Mouse (Mus musculus): ENCODE results near the gene Atl3. TPM values are rescaled to one million over a fixed set of nuclear protein-coding genes. Genes with fewer than 3 reads are reported as not detected.

Gene Atl3
- total and polyA plus RNA-seq, 2 experiments from 2014 or later, result 6.3 to 17.1 TPM

DNA sequence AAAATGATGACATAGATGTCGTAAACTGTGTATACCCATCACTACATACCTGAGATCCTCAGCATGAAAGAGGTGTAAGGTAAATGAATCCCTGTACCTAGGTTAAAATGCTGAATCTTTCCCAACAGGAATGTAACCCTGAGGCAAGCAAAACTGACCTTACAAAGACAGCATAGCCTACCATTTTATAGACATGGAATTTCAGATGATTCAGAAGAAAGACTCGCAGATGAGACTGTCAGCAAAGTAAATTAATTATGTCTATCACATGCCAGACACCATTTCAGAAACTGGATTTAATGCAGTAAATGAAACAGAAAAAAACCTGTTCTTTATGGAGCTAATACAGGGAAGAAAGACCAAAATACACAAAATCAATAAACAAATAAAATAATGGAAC lies 34.5 kb upstream of the Atl3 start:
- Histone ChIP-seq H3K4me3 (ENCODE audit: low read depth, low read length) (no peak overlapping the region), H3K36me3 (replicated peaks; ENCODE audit: control insufficient read depth, insufficient read depth, low read length) (peaks cover 26% of the 10 kb centered on the region), H3K9me3 (replicated peaks; ENCODE audit: control insufficient read depth, low read length) (no peaks in the 10 kb centered on the region), H3K4me2 (ENCODE audit: low read depth, low read length) (no peak overlapping the region), H3K27ac (ENCODE audit: low read depth) (no peak overlapping the region), H3K9ac (replicated peaks; ENCODE audit: low read depth, low read length) (no peak overlapping the region), H3K4me1 (ENCODE audit: control insufficient read depth, insufficient read depth) (no peaks in the 10 kb centered on the region), H3K27me3 (ENCODE audit: control insufficient read depth, insufficient read depth, low read length) (no peaks in the 10 kb centered on the region)
- no peak for DNase-seq (ENCODE audit: low spot score)
- no peak for TF ChIP-seq EP300 (IDR thresholded peaks at IDR 0.05; ENCODE audit: low read depth)
- TF ChIP-seq CTCF (IDR thresholded peaks at IDR 0.05; ENCODE audit: low read depth), result no peak
- ATAC-seq (ENCODE audit: insufficient read depth, low read depth), result no peak
- 93% methylated on average over 2 of the region's 2 CpGs for WGBS

DNA sequence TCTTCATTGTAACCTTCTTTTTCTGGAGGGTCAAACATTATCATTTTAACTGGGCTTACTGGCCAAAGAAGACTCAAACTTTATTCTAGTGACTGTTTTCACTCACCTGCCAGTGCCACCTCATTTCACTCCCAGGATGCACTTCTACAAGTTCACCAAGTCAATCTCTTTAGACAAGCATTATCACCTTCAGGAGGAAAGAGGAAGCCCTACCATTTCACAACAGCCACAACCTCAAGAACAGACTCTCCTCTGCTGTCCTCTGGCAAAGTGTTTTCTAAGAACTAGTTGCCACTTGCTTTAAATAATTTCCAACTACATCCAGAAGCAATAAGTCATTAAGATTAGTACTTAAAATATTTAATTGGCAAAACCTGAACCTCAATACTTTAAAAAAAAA lies 25.9 kb upstream of the Atl3 start:
- H3K9me3 ChIP-seq (replicated peaks; ENCODE audit: control insufficient read depth, low read length), result no peaks in the 10 kb centered on the region
- no peak overlapping the region for H3K9ac ChIP-seq (replicated peaks; ENCODE audit: low read depth, low read length)
- H3K27ac ChIP-seq (ENCODE audit: low read depth), result no peak overlapping the region
- TF ChIP-seq EP300 (IDR thresholded peaks at IDR 0.05; ENCODE audit: low read depth) (no peak), CTCF (IDR thresholded peaks at IDR 0.05; ENCODE audit: low read depth) (no peak)
- no peak overlapping the region for H3K4me3 ChIP-seq (ENCODE audit: low read depth, low read length)
- H3K4me1 ChIP-seq (ENCODE audit: control insufficient read depth, insufficient read depth), result peaks cover 16% of the 10 kb centered on the region; the same call in 1 of the 2 replicates
- H3K36me3 ChIP-seq (replicated peaks; ENCODE audit: control insufficient read depth, insufficient read depth, low read length), result peaks cover 22% of the 10 kb centered on the region
- H3K4me2 ChIP-seq (ENCODE audit: low read depth, low read length), result no peak overlapping the region
- no peak for ATAC-seq (ENCODE audit: insufficient read depth, low read depth)
- H3K27me3 ChIP-seq (ENCODE audit: control insufficient read depth, insufficient read depth, low read length), result no peaks in the 10 kb centered on the region
- no peak for DNase-seq (ENCODE audit: low spot score)

DNA sequence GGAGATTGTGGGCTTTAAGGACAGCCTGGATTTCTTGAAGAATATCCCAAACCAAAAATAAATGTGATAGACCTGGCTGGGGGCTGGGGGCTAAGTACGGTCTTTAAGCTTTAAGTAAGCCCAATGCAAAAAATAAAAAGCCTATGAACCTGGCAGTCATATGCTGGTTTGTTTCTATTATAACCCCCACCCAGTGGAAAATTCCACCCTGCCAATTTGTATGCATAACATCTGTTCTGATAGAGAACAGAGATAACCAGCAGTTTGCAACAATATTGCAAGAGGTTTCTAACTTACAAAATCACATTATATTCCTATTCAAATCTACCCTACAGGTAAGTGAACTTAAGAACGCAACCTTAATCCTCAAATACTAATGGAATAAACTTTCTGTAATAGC lies 23.2 kb upstream of the Atl3 start:
- DNase-seq (ENCODE audit: low spot score) (no peak), ATAC-seq (ENCODE audit: insufficient read depth, low read depth) (no peak)
- Histone ChIP-seq H3K4me1 (ENCODE audit: control insufficient read depth, insufficient read depth) (peaks cover 16% of the 10 kb centered on the region; the same call in 1 of the 2 replicates), H3K27ac (ENCODE audit: low read depth) (no peak overlapping the region), H3K36me3 (replicated peaks; ENCODE audit: control insufficient read depth, insufficient read depth, low read length) (peaks cover 29% of the 10 kb centered on the region), H3K9me3 (replicated peaks; ENCODE audit: control insufficient read depth, low read length) (no peaks in the 10 kb centered on the region), H3K9ac (replicated peaks; ENCODE audit: low read depth, low read length) (no peak overlapping the region), H3K4me3 (ENCODE audit: low read depth, low read length) (no peak overlapping the region), H3K27me3 (ENCODE audit: control insufficient read depth, insufficient read depth, low read length) (no peaks in the 10 kb centered on the region), H3K4me2 (ENCODE audit: low read depth, low read length) (no peak overlapping the region)
- no peak for TF ChIP-seq CTCF (IDR thresholded peaks at IDR 0.05; ENCODE audit: low read depth)
- no peak for TF ChIP-seq EP300 (IDR thresholded peaks at IDR 0.05; ENCODE audit: low read depth)
- WGBS, result 85% methylated on average over 2 of the region's 2 CpGs

DNA sequence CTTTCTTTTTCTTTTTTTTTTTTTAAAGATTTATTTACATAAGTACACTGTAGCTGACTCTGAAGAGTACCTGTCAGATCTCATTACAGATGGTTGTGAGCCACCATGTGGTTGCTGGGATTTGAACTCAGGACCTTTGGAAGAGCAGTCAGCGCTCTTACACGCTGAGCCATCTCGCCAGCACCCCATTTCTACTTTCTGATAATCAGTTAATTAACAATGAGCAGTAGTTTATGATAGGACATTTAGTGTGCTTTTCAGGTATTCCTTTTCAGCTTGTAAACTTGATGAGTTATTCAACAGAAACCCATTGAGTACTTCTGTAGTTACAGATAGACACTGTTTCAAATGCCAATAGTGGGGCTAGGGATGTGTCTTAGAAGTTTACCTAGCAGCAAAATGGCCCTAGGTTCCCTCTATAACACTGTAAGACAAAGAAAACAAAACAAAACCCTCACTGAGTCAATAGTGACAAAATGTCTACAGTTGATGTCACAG lies 14.0 kb upstream of the Atl3 start:
- no peak for TF ChIP-seq EP300 (IDR thresholded peaks at IDR 0.05; ENCODE audit: low read depth)
- no peak for TF ChIP-seq CTCF (IDR thresholded peaks at IDR 0.05; ENCODE audit: low read depth)
- no peak for ATAC-seq (ENCODE audit: insufficient read depth, low read depth)
- H3K36me3 ChIP-seq (replicated peaks; ENCODE audit: control insufficient read depth, insufficient read depth, low read length), result no peaks in the 10 kb centered on the region
- peaks cover 16% of the 10 kb centered on the region for H3K4me1 ChIP-seq (ENCODE audit: control insufficient read depth, insufficient read depth)
- H3K9ac ChIP-seq (replicated peaks; ENCODE audit: low read depth, low read length), result no peak overlapping the region
- 98% methylated on average over 3 of the region's 3 CpGs for WGBS
- no peak overlapping the region for H3K27ac ChIP-seq (ENCODE audit: low read depth)
- DNase-seq (ENCODE audit: low spot score), result no peak
- no peak overlapping the region for H3K4me3 ChIP-seq (ENCODE audit: low read depth, low read length)
- H3K27me3 ChIP-seq (ENCODE audit: control insufficient read depth, insufficient read depth, low read length), result no peaks in the 10 kb centered on the region
- H3K9me3 ChIP-seq (replicated peaks; ENCODE audit: control insufficient read depth, low read length), result no peaks in the 10 kb centered on the region
- no peak overlapping the region for H3K4me2 ChIP-seq (ENCODE audit: low read depth, low read length)

DNA sequence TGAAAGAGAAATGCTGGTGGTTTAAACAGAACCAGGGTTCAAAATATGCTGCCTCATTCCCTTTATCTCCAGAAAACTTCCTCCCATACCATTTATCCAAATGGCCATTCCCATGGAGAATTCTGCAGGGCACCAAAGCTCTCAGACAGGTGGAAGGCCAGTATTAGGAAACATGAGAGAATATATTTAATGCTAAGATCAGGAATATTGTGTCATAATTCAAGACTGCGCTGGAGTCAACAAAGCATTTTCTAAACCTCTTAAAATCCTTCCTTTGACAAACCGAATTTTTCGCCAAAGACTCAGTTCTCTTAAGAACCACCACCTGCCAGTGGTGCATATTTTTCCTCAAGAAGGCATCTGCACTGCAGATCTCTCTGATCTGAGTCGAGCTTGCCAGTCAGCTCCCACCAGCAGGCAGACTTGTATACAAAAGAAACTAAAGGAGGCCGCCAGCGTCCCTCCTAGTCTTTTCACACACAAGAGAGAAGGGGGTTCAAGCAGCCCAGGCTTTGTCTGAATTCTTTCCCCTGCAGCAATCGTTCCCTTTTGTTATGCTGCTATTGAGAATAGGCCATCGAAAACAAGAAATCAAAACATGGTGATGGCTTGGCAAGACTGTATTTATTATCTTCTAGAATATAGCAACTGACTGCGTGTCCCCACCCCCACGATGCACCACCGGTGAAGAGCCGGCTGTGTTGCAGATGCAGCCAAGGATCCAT lies 12.1 kb upstream of the Atl3 start:
- ATAC-seq (ENCODE audit: insufficient read depth, low read depth) (no peak), DNase-seq (ENCODE audit: low spot score) (peak; percentile 23)
- H3K4me2 ChIP-seq (ENCODE audit: low read depth, low read length), result peak overlapping the region; percentile 77
- H3K4me3 ChIP-seq (ENCODE audit: low read depth, low read length), result peak overlapping the region; percentile 95
- no peaks in the 10 kb centered on the region for H3K9me3 ChIP-seq (replicated peaks; ENCODE audit: control insufficient read depth, low read length)
- H3K4me1 ChIP-seq (ENCODE audit: control insufficient read depth, insufficient read depth), result peaks cover 16% of the 10 kb centered on the region
- H3K9ac ChIP-seq (replicated peaks; ENCODE audit: low read depth, low read length), result peak overlapping the region; percentile 94
- H3K27me3 ChIP-seq (ENCODE audit: control insufficient read depth, insufficient read depth, low read length), result no peaks in the 10 kb centered on the region
- H3K27ac ChIP-seq (ENCODE audit: low read depth), result peak overlapping the region; percentile 52
- WGBS, result 9% methylated on average over 12 of the region's 12 CpGs
- TF ChIP-seq EP300 (IDR thresholded peaks at IDR 0.05; ENCODE audit: low read depth) (no peak), CTCF (IDR thresholded peaks at IDR 0.05; ENCODE audit: low read depth) (no peak)
- H3K36me3 ChIP-seq (replicated peaks; ENCODE audit: control insufficient read depth, insufficient read depth, low read length), result no peaks in the 10 kb centered on the region

DNA sequence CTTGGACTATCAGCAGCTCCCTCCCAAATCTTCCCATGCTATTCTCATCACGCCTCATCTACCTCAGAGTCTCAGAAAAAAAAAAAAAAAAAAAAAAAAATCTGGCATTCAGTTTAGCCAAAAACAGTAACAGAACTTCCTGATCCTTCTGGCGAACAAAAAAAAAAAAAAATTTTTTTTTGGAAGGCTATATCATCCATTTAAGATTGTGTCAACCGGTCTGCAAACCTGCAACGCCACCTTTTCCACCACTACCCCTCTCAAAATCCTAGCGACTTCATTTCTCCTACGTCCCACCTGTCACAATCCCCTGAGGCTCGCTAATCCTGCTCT lies 11.6 kb upstream of the Atl3 start:
- no peak for DNase-seq (ENCODE audit: low spot score)
- Histone ChIP-seq H3K4me2 (ENCODE audit: low read depth, low read length) (peak overlapping the region; percentile 77), H3K27ac (ENCODE audit: low read depth) (peak overlapping the region; percentile 100), H3K36me3 (replicated peaks; ENCODE audit: control insufficient read depth, insufficient read depth, low read length) (no peaks in the 10 kb centered on the region), H3K4me3 (ENCODE audit: low read depth, low read length) (peak overlapping the region; percentile 95), H3K4me1 (ENCODE audit: control insufficient read depth, insufficient read depth) (peaks cover 16% of the 10 kb centered on the region), H3K27me3 (ENCODE audit: control insufficient read depth, insufficient read depth, low read length) (no peaks in the 10 kb centered on the region), H3K9me3 (replicated peaks; ENCODE audit: control insufficient read depth, low read length) (no peaks in the 10 kb centered on the region), H3K9ac (replicated peaks; ENCODE audit: low read depth, low read length) (peak overlapping the region; percentile 94)
- 0% methylated on average over 7 of the region's 7 CpGs for WGBS
- no peak for ATAC-seq (ENCODE audit: insufficient read depth, low read depth)
- no peak for TF ChIP-seq CTCF (IDR thresholded peaks at IDR 0.05; ENCODE audit: low read depth)
- no peak for TF ChIP-seq EP300 (IDR thresholded peaks at IDR 0.05; ENCODE audit: low read depth)

Measured in heart, postnatal 0 days (tissue).